Mouse (Mus musculus) ES-Bruce4 (cell line): Measurements from ENCODE around the gene Vamp3. TPM values are rescaled to one million over a fixed set of nuclear protein-coding genes. Genes with fewer than 3 reads are reported as not detected.

Experiments
- H3K27ac ChIP-seq: 2 replicates; pipeline ENCODE4 v1.5.1; 2012; ENCODE audit warnings: low read length, inconsistent platforms; ENCODE audit not compliant: insufficient read depth
- H3K27me3 ChIP-seq: 2 replicates; pipeline ENCODE4 v1.6.1; 2012; ENCODE audit warnings: mild to moderate bottlenecking, low read length, inconsistent platforms; ENCODE audit not compliant: control insufficient read depth, poor library complexity, insufficient read depth, severe bottlenecking
- H3K36me3 ChIP-seq: 2 replicates; pipeline ENCODE4 v1.6.1; 2012; ENCODE audit warnings: inconsistent platforms, mild to moderate bottlenecking, low read length, moderate library complexity; ENCODE audit not compliant: control insufficient read depth, poor library complexity, insufficient read depth, severe bottlenecking
- H3K4me1 ChIP-seq: one replicate; pipeline ENCODE4 v1.8.1; 2011; ENCODE audit warnings: low read length; ENCODE audit not compliant: control insufficient read depth, insufficient read depth
- H3K4me3 ChIP-seq: 2 replicates; pipeline ENCODE4 v1.5.1; 2011; ENCODE audit warnings: low read depth, mild to moderate bottlenecking, low read length
- H3K9ac ChIP-seq: 2 replicates; pipeline ENCODE4 v1.6.1; 2012; ENCODE audit warnings: low read depth, mild to moderate bottlenecking, inconsistent platforms; ENCODE audit not compliant: poor library complexity, severe bottlenecking
- H3K9me3 ChIP-seq: replicated peaks from 2 replicates; pipeline ENCODE4 v1.6.1; 2012; ENCODE audit warnings: mild to moderate bottlenecking, low read length, inconsistent platforms; ENCODE audit not compliant: control insufficient read depth, poor library complexity, insufficient read depth, severe bottlenecking
- CTCF ChIP-seq: IDR thresholded peaks from one replicate; pipeline ENCODE4 v1.8.1; 2011; ENCODE audit warnings: low read depth, low read length
- EP300 ChIP-seq: IDR thresholded peaks from 2 replicates; pipeline ENCODE4 v1.6.1; 2011; ENCODE audit warnings: low read depth, low read length; ENCODE audit not compliant: insufficient read depth
- POLR2A ChIP-seq: IDR thresholded peaks from one replicate; pipeline ENCODE4 v1.8.1; 2011; ENCODE audit warnings: low read length; ENCODE audit not compliant: insufficient read depth
- polyA plus RNA-seq: library from polyadenylated mRNA; stranded (reverse); fragments of >200 nt; gene quantifications from 2 replicates; pipeline ENCODE4 v1.2.4, GENCODE M21; 2011; ENCODE audit warnings: low read depth; ENCODE audit not compliant: missing spikeins, insufficient read depth, insufficient read length

Gene Vamp3
- polyA plus RNA-seq, 1 experiment, result 77.0 TPM

DNA sequence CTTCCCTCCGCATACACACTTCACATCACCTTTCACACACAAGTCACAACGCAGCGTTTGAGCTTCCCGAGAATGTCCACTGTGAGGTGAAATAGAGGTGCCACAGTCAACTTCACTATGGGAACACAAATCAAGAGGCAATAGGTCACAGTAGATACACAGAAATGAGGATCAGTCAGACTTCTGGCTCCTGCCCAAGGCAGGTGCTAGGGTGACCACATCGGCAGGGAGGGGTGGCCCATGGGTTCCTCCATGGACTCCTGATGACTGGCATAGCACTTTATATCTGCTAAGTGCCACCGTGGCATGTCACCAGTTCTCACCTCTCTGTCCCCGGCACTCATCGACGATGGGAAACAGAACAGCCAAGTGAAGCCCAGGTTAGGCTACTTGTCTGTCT, 59.1 kb downstream of the Vamp3 start:
- no peak overlapping the region for H3K9ac ChIP-seq
- no peaks in the 10 kb centered on the region for H3K36me3 ChIP-seq
- H3K4me3 ChIP-seq, result no peak overlapping the region
- no peaks in the 10 kb centered on the region for H3K4me1 ChIP-seq
- H3K27ac ChIP-seq, result no peak overlapping the region
- TF ChIP-seq EP300, result no peak
- no peak for TF ChIP-seq POLR2A
- no peak for TF ChIP-seq CTCF
- H3K9me3 ChIP-seq, result no peaks in the 10 kb centered on the region
- H3K27me3 ChIP-seq, result no peaks in the 10 kb centered on the region

Other genes starting within 250 kb of the Vamp3 start
- 44.2 and 44.3 TPM in 2 replicates for gene Errfi1, start 204.0 kb downstream of the Vamp3 start, polyA plus RNA-seq
- gene Park7, start 143.5 kb downstream of the Vamp3 start, polyA plus RNA-seq, result 210 and 215 TPM in 2 replicates
- gene Tnfrsf9, start 143.4 kb downstream of the Vamp3 start, polyA plus RNA-seq, result 1.1 and 1.6 TPM in 2 replicates
- gene Uts2, start 60.9 kb downstream of the Vamp3 start, polyA plus RNA-seq, result not detected in 2 replicates
- gene Per3, start 13.3 kb downstream of the Vamp3 start, polyA plus RNA-seq, result 11.9 and 14.1 TPM in 2 replicates
- gene Gm13090, start 31.6 kb upstream of the Vamp3 start, polyA plus RNA-seq, result not detected in 2 replicates